Comparison of ENCODE assay signal across 9 mouse cellular contexts in the genomic region with DNA sequence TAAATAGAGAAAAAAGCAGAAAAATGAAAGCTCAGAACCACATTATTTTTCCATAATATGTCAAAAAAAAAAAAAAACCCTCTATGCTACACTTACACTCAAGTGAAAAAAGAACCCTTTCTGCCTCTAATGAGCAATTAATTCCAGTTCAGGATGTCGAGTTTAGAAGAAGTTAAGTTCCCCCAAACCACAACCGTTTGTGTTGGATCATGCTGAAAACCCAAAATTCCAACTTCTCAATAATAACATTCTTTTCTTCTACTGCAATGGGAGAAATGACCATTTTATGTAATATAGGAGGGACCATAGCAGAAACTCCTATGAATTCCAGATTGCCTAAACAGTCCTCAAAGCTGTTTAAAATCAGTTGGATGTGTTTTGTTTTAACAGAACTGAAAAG.
"Had no signal": no experiment of that assay in that cellular context is flagged by ENCODE, and none has a peak within 500 bp of the region (broad histone marks: within the 10 kb centered on the region; RNA-seq: fewer than 3 reads in every experiment).

No protein-coding gene starts in this region.

- H3K4me2 ChIP-seq: midbrain, embryonic 13.5 days; neural tube, embryonic 13.5 days had no signal

- H3K4me3 ChIP-seq: left cerebral cortex, adult 2 months; midbrain, embryonic 13.5 days; neural tube, embryonic 13.5 days had no signal

- H3K9ac ChIP-seq: liver, embryonic 14.5 days; midbrain, embryonic 13.5 days; neural tube, embryonic 13.5 days had no signal

- H3K27ac ChIP-seq: left cerebral cortex, adult 2 months; liver, embryonic 14.5 days; midbrain, embryonic 13.5 days; neural tube, embryonic 13.5 days had no signal

- H3K4me1 ChIP-seq: midbrain, embryonic 13.5 days; neural tube, embryonic 13.5 days had no signal

- H3K27me3 ChIP-seq: midbrain, embryonic 13.5 days; neural tube, embryonic 13.5 days had no signal

- H3K9me3 ChIP-seq: midbrain, embryonic 13.5 days; neural tube, embryonic 13.5 days had no signal

- ATAC-seq: midbrain, embryonic 13.5 days had no signal

- H3K36me3 ChIP-seq: midbrain, embryonic 13.5 days; neural tube, embryonic 13.5 days had no signal

- DNase-seq: lung, adult 18-20 months; lung, postnatal 36 days; retina, postnatal 1 day; thymus, adult 18-20 months; thymus, postnatal 14 days had no signal
